Mouse (Mus musculus) limb, embryonic 10.5 days (tissue): ENCODE results near the gene Emb. TPM values are rescaled to one million over a fixed set of nuclear protein-coding genes. Genes with fewer than 3 reads are reported as not detected.
A peak's percentile ranks its signal among the peaks of the same experiment; 100 is the strongest.

Experiments
- DNase-seq: peaks from one replicate; pipeline ENCODE4 v3.0.0-alpha.2; 2017; ENCODE audit warnings: low spot score
- H3K27ac ChIP-seq: fragments of 300-500 bp; sonication (generic); 2 replicates; pipeline ENCODE4 v1.5.1; 2016; ENCODE audit warnings: mild to moderate bottlenecking
- H3K27me3 ChIP-seq: fragments of 300-500 bp; sonication (generic); 2 replicates; pipeline ENCODE4 v1.6.1; 2016; ENCODE audit warnings: low read depth, mild to moderate bottlenecking; ENCODE audit not compliant: poor library complexity, severe bottlenecking
- H3K36me3 ChIP-seq: fragments of 300-500 bp; sonication (generic); 2 replicates; pipeline ENCODE4 v1.6.1; 2016; ENCODE audit warnings: mild to moderate bottlenecking, moderate library complexity
- H3K4me1 ChIP-seq: fragments of 300-500 bp; sonication (generic); 2 replicates; pipeline ENCODE4 v1.6.1; 2016
- H3K4me3 ChIP-seq: fragments of 300-500 bp; sonication (generic); 2 replicates; pipeline ENCODE4 v1.5.1; 2016; ENCODE audit warnings: mild to moderate bottlenecking, moderate library complexity
- H3K9me3 ChIP-seq: fragments of 300-500 bp; sonication (generic); replicated peaks from 2 replicates; pipeline ENCODE4 v1.6.1; 2016; ENCODE audit warnings: mild to moderate bottlenecking
- WGBS: fragments of 180-500 bp; shearing (Covaris S2); methylation state at CpG from one replicate; pipeline ENCODE4 v1.1.7; 2016; 5-methylcytosine and 5-hydroxymethylcytosine counted together
- polyA plus RNA-seq: library from polyadenylated mRNA; unstranded; fragments of >200 nt; fragmentation: Nextera tagmentation; extraction: Ambion mirVana; gene quantifications from 2 replicates; pipeline ENCODE4 v1.2.1, GENCODE M21; 2016

The Emb gene
- polyA plus RNA-seq, 1 experiment from 2014 or later = 56.0 TPM

GRCm38 (mm10) chr13:117230371-117231110, 22.2 kb downstream of the Emb start:
- no peak for DNase-seq

GRCm38 (mm10) chr13:117233808-117234207, 25.5 kb downstream of the Emb start:
- Histone ChIP-seq H3K4me3 (no peak overlapping the region), H3K36me3 (no peaks in the 10 kb centered on the region; the same call in 1 of the 2 replicates), H3K9me3 (no peaks in the 10 kb centered on the region), H3K27ac (no peak overlapping the region), H3K27me3 (no peaks in the 10 kb centered on the region), H3K4me1 (peaks cover 29% of the 10 kb centered on the region)
- WGBS = 95% methylated on average over 8 of the region's 8 CpGs
- no peak for DNase-seq

More at GRCm38 (mm10) chr13:117230371-117231110, 22.2 kb downstream of the Emb start:
- Histone ChIP-seq H3K9me3 (no peaks in the 10 kb centered on the region), H3K27ac (no peak overlapping the region), H3K27me3 (no peaks in the 10 kb centered on the region), H3K36me3 (0 out of 2 replicates have a peak, but pooled peaks cover 4% of the 10 kb centered on the region), H3K4me3 (no peak overlapping the region), H3K4me1 (peaks cover 22% of the 10 kb centered on the region)
- 88% methylated on average over 6 of the region's 6 CpGs for WGBS

GRCm38 (mm10) chr13:117234486-117234885, 26.1 kb downstream of the Emb start:
- WGBS = 71% methylated on average over 7 of the region's 7 CpGs

GRCm38 (mm10) chr13:117235530-117236212, 27.3 kb downstream of the Emb start:
- peak; percentile 82 for DNase-seq
- no peaks in the 10 kb centered on the region for H3K9me3 ChIP-seq
- 43% methylated on average over 11 of the region's 11 CpGs for WGBS

More at GRCm38 (mm10) chr13:117234486-117234885, 26.1 kb downstream of the Emb start:
- Histone ChIP-seq H3K4me3 (no peak overlapping the region), H3K36me3 (no peaks in the 10 kb centered on the region; the same call in 1 of the 2 replicates), H3K27ac (no peak overlapping the region), H3K9me3 (no peaks in the 10 kb centered on the region), H3K4me1 (peaks cover 29% of the 10 kb centered on the region), H3K27me3 (no peaks in the 10 kb centered on the region)
- no peak for DNase-seq

GRCm38 (mm10) chr13:117237111-117237510, 28.8 kb downstream of the Emb start:
- WGBS = 88% methylated on average over 4 of the region's 4 CpGs
- H3K27me3 ChIP-seq = no peaks in the 10 kb centered on the region
- H3K4me1 ChIP-seq = peaks cover 20% of the 10 kb centered on the region
- H3K36me3 ChIP-seq = no peaks in the 10 kb centered on the region; the same call in 1 of the 2 replicates
- no peak overlapping the region for H3K4me3 ChIP-seq
- H3K27ac ChIP-seq = no peak overlapping the region
- no peak for DNase-seq
- H3K9me3 ChIP-seq = no peaks in the 10 kb centered on the region

More at GRCm38 (mm10) chr13:117235530-117236212, 27.3 kb downstream of the Emb start:
- Histone ChIP-seq H3K27ac (peak overlapping the region; percentile 53), H3K4me3 (no peak overlapping the region), H3K36me3 (no peaks in the 10 kb centered on the region; the same call in 1 of the 2 replicates), H3K27me3 (no peaks in the 10 kb centered on the region), H3K4me1 (peaks cover 29% of the 10 kb centered on the region)

- Histone ChIP-seq H3K4me3 (no peak overlapping the region), H3K27ac (no peak overlapping the region), H3K9me3 (no peaks in the 10 kb centered on the region), H3K4me1 (peaks cover 6% of the 10 kb centered on the region), H3K27me3 (no peaks in the 10 kb centered on the region), H3K36me3 (no peaks in the 10 kb centered on the region; the same call in 1 of the 2 replicates)
- DNase-seq = no peak
- 90% methylated on average over 3 of the region's 3 CpGs for WGBS
Measured at GRCm38 (mm10) chr13:117242063-117242462, 33.7 kb downstream of the Emb start.

- no peak for DNase-seq
- Histone ChIP-seq H3K4me3 (no peak overlapping the region), H3K36me3 (no peaks in the 10 kb centered on the region; the same call in 1 of the 2 replicates), H3K9me3 (no peaks in the 10 kb centered on the region), H3K27me3 (no peaks in the 10 kb centered on the region), H3K4me1 (peaks cover 6% of the 10 kb centered on the region), H3K27ac (no peak overlapping the region)
- 91% methylated on average over 5 of the region's 5 CpGs for WGBS
Measured at GRCm38 (mm10) chr13:117242621-117243020, 34.3 kb downstream of the Emb start.

- H3K4me1 ChIP-seq = no peaks in the 10 kb centered on the region
- H3K4me3 ChIP-seq = no peak overlapping the region
- no peaks in the 10 kb centered on the region for H3K27me3 ChIP-seq
- peaks cover 23% of the 10 kb centered on the region for H3K36me3 ChIP-seq
- no peaks in the 10 kb centered on the region for H3K9me3 ChIP-seq
- H3K27ac ChIP-seq = no peak overlapping the region
- no peak for DNase-seq
- WGBS = 96% methylated on average over 4 of the region's 4 CpGs
Measured at GRCm38 (mm10) chr13:117260704-117261103, 52.4 kb downstream of the Emb start.

- Histone ChIP-seq H3K9me3 (no peaks in the 10 kb centered on the region), H3K27me3 (no peaks in the 10 kb centered on the region), H3K4me1 (no peaks in the 10 kb centered on the region), H3K27ac (no peak overlapping the region), H3K36me3 (peaks cover 31% of the 10 kb centered on the region), H3K4me3 (no peak overlapping the region)
- 80% methylated on average over 2 of the region's 2 CpGs for WGBS
- no peak for DNase-seq
Measured at GRCm38 (mm10) chr13:117266156-117266555, 57.8 kb downstream of the Emb start.

- WGBS = 94% methylated on average over 14 of the region's 14 CpGs
- Histone ChIP-seq H3K9me3 (no peaks in the 10 kb centered on the region), H3K36me3 (peaks cover 38% of the 10 kb centered on the region), H3K27me3 (no peaks in the 10 kb centered on the region), H3K27ac (no peak overlapping the region), H3K4me1 (no peaks in the 10 kb centered on the region), H3K4me3 (no peak overlapping the region)
- no peak for DNase-seq
Measured at GRCm38 (mm10) chr13:117267963-117268362, 59.6 kb downstream of the Emb start.

GRCm38 (mm10) chr13:117284036-117284435, 75.7 kb downstream of the Emb start:
- H3K9me3 ChIP-seq = no peaks in the 10 kb centered on the region
- H3K4me3 ChIP-seq = no peak overlapping the region
- H3K27ac ChIP-seq = no peak overlapping the region
- H3K27me3 ChIP-seq = no peaks in the 10 kb centered on the region
- no peaks in the 10 kb centered on the region for H3K4me1 ChIP-seq
- 89% methylated on average over 4 of the region's 4 CpGs for WGBS
- no peak for DNase-seq
- H3K36me3 ChIP-seq = no peaks in the 10 kb centered on the region

GRCm38 (mm10) chr13:117286939-117287338, 78.6 kb downstream of the Emb start:
- WGBS = 93% methylated on average over 2 of the region's 2 CpGs
- H3K4me3 ChIP-seq = no peak overlapping the region
- DNase-seq = no peak

GRCm38 (mm10) chr13:117287400-117287799, 79.1 kb downstream of the Emb start:
- H3K4me3 ChIP-seq = no peak overlapping the region
- H3K36me3 ChIP-seq = no peaks in the 10 kb centered on the region
- H3K27me3 ChIP-seq = no peaks in the 10 kb centered on the region
- H3K27ac ChIP-seq = no peak overlapping the region
- 0 out of 2 replicates have a peak, but pooled peaks cover 8% of the 10 kb centered on the region for H3K4me1 ChIP-seq
- 90% methylated on average over 6 of the region's 6 CpGs for WGBS
- DNase-seq = no peak
- H3K9me3 ChIP-seq = no peaks in the 10 kb centered on the region

More at GRCm38 (mm10) chr13:117286939-117287338, 78.6 kb downstream of the Emb start:
- H3K36me3 ChIP-seq = no peaks in the 10 kb centered on the region
- no peaks in the 10 kb centered on the region for H3K27me3 ChIP-seq
- H3K9me3 ChIP-seq = no peaks in the 10 kb centered on the region
- 0 out of 2 replicates have a peak, but pooled peaks cover 8% of the 10 kb centered on the region for H3K4me1 ChIP-seq
- H3K27ac ChIP-seq = no peak overlapping the region
